Mouse (Mus musculus): ENCODE measurements around the gene Gm12569. TPM values are rescaled to one million over a fixed set of nuclear protein-coding genes. Genes with fewer than 3 reads are reported as not detected.

Gm12569 gene
- not detected for total RNA-seq (2021)

DNA sequence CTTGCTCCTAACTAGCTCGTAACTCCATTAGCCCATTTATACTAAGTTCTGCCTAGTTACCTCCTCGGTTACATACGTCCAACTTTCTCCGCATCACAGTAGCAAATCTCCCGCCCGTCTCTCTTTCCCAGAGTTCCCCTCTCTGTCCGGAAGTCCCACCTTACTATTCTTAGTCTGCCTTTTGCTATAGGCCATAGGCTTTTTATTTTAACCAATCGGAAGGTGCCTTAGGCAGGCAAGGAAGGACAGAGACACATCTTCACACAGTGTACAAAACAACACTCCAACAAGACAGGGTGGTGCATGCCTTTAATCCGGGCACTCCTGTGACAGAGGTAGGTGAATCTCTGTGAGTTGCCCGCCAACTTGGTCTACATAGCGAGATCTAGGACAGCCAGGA is at the start of gene Gm12569:
Gm12569 (plus strand) TSS at position 166 of the 400 bp plus-strand sequence.
- DNase-seq (ENCODE audit: low spot score in 2 of 2): no peak
- intact Hi-C loops (cut with DNase I): no loop called here

GRCm38 (mm10) chr11:51202726-51203125 is 17.5 kb upstream of the Gm12569 start:
- DNase-seq (ENCODE audit: low spot score in 2 of 2): no peak
- intact Hi-C loops (cut with DNase I): no loop called here

- intact Hi-C loops (cut with DNase I): no loop called here
- DNase-seq (ENCODE audit: low spot score in 2 of 2): no peak
Observed at GRCm38 (mm10) chr11:51207758-51208157, 12.5 kb upstream of the Gm12569 start.

GRCm38 (mm10) chr11:51211426-51211825 is 8.8 kb upstream of the Gm12569 start:
- intact Hi-C loops (cut with DNase I): no loop called here
- DNase-seq (ENCODE audit: low spot score in 2 of 2): no peak

DNA sequence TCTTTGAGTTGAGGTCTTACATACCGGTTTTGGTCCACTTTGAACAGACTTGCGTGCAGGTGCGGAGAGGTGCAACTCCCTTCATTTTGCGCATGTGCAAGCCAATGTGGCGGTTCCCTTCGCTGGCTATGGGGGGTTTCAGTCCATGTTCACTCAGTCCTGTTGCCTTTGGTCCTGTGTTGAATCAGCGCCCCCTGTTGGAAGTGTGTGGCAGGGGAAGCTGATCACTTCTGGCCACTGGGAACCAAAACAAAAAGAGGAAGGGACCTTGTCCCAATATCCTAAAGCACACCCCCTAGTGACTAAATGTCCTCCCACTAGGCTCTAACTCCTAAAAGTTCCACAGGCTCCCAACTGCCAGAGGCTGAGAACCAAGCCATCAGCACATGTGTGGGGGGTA is 6.3 kb upstream of the Gm12569 start:
- intact Hi-C loops (cut with DNase I): no loop called here

GRCm38 (mm10) chr11:51219396-51219980 is 785 bp upstream of the Gm12569 start:
- DNase-seq (ENCODE audit: low spot score in 2 of 2): no peak
- intact Hi-C loops (cut with DNase I): no loop called here

More for the DNA sequence above, 6.3 kb upstream of the Gm12569 start:
- no peak for DNase-seq (ENCODE audit: low spot score in 2 of 2)

DNA sequence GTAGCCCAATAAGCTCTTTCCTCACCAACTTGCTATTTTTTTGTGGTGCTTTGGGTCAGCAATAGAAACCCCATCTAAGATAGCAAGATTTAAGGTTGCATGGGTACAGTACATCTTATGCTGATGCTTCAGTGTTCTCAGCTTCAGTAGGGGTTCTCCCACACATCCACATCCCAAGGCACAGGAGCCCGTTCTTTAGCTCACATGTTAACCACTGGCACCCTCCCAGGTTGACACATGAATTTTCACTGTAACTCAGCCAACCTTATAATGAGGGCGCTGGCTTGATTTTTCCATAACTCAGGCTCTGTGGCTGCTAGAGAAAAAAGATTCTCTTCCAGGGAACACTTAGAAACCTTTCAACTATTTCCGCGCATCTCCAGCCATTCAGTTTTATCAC is 6.8 kb downstream of the Gm12569 start:
- DNase-seq (ENCODE audit: low spot score in 2 of 2): peak; percentile 54 to 93
- intact Hi-C loops (cut with DNase I): loop anchor here (2.0 kb wide), 1 partner anchor 36 kb away; the partner anchor contains the start of gene BC049762

- intact Hi-C loops (cut with DNase I): no loop called here
- DNase-seq (ENCODE audit: low spot score in 2 of 2): no peak
Observed at GRCm38 (mm10) chr11:51234626-51235025, 14.4 kb downstream of the Gm12569 start.

- intact Hi-C loops (cut with DNase I): no loop called here
- DNase-seq (ENCODE audit: low spot score in 2 of 2): no peak
Observed at GRCm38 (mm10) chr11:51242897-51243296, 22.6 kb downstream of the Gm12569 start.

DNA sequence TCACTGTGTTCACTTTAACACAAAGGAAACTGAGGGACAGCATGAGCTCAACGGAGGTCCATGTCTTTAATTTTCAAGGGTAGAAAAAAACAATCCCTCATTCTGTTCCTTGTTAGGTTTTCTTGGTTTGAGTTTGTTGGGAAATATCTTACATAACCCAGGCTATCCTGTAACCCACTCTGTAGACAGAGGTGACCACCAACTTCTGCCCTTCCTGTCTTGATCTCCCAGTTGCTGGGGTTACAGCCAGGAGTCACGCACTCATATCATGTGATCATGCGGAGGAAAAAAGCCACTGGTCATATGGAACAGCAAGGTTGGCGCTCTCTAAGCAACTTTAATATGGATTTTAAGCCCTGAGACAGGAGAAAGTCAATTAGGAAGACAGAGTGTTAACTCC is 36.7 kb downstream of the Gm12569 start:
- intact Hi-C loops (cut with DNase I): no loop called here
- no peak for DNase-seq (ENCODE audit: low spot score in 2 of 2)

DNA sequence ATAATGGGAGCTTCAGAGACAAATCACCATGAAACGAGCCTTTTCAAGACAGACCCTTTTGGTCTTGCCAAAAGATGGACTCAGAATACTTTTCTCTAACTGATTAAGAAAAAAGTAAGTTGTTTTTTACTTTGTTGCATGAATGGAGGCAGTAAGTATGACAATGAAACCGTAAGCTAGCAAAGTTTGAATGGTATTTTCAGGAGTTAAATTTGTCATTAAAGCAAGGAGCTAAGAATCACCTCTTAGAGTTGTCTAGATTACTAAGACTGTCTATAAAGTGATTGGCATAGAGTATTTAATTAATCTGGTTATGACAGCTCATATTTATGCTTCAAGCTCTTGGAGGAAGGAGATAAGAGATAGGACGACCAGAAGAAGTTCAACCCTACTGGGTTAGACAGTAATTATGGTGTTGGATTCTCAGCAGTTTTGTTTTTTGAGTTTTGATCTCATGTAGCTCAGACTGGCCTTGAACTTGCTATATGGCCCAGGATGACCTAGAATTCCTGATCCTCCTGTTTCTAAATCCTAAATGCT is 41.5 kb downstream of the Gm12569 start, which contains the start of gene Clk4:
Clk4 (plus strand) TSS at position 51 of the 540 bp plus-strand sequence.
- intact Hi-C loops (cut with DNase I): loop anchor here (2.0 to 5.0 kb wide), 2 partner anchors 35 to 204 kb away; partner anchors contain the start of gene Zfp354a
- DNase-seq (ENCODE audit: low spot score in 2 of 2): no peak

GRCm38 (mm10) chr11:51262342-51263285 is 42.3 kb downstream of the Gm12569 start, which contains the start of gene BC049762:
Gene BC049762, minus strand, starts transcription at chr11:51263046.
- intact Hi-C loops (cut with DNase I): loop anchor here (2.0 to 5.0 kb wide), 2 partner anchors 36 to 205 kb away; partner anchors contain the start of gene Zfp354a
- peak; percentile 99 for DNase-seq (ENCODE audit: low spot score in 2 of 2)

GRCm38 (mm10) chr11:51263286-51263831 is 43.1 kb downstream of the Gm12569 start:
- peak in 1 of 2 experiments; percentile 59 for DNase-seq (ENCODE audit: low spot score in 2 of 2)
- intact Hi-C loops (cut with DNase I): loop anchor here (2.0 to 5.0 kb wide), 2 partner anchors 37 to 206 kb away; partner anchors contain the start of gene Zfp354a

DNA sequence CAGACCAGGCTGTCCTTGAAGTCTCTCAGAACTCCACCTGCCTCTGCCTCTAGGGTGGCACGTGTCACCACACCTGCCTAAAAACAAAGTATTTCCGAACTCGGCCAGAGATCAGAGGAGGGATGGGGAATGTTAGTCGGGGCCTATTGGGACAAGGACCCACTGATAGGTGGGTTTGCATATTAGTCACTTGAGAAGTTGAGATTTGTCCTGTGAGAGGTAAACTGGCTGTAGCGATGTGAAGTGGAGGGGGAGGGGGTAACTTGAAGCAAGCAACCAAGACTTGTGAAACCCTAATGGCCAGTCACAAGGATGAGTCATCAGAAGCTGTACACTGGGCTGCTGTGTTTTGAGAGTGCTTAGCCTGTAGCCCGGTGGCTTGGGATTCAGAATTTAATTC is 44.1 kb downstream of the Gm12569 start:
- no peak for DNase-seq (ENCODE audit: low spot score in 2 of 2)
- intact Hi-C loops (cut with DNase I): loop anchor here (2.0 to 5.0 kb wide), 2 partner anchors 207 to 324 kb away; partner anchors contain the start of gene Zfp354a

DNA sequence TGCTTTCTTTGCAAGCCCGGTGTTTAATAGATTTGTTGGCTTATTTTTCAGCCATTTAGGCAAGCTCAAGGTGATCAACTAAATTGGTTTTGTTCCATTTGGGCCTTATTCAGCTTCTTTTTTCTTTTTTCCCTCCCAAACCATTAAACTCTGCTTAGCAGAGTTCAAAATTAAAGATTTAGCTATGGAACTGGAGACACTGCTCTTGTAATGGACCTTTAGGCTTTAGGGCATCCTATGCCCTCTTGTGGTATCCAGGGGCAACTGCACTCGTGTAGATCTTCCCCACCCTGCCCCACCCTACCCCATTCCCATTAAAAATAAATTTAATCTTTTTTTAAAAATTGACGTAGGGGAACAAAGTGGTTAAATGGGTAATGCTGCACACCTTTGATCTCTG is 45.1 kb downstream of the Gm12569 start:
- intact Hi-C loops (cut with DNase I): loop anchor here (2.0 kb wide), 1 partner anchor 325 kb away; no protein-coding TSS in a partner anchor
- DNase-seq (ENCODE audit: low spot score in 2 of 2): no peak

DNA sequence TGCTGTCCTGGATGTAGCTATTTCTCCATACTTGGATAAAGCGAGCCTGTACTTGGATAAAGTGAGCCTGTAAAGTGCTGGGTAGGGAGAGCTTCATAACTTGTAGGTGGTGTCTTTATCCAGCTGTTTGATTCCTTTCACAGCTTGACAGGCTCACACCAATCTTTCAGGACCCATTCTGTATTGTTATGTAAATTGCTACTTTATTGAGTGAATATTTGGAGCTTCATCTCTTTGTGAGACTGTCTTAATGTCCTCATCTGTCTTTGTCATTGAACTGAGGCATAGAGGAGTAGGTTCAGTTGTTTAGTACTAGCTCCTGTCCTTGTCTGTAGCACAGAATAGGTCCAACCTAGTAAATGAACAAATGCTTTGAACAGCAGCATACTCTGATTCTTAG is 54.1 kb downstream of the Gm12569 start:
- intact Hi-C loops (cut with DNase I): no loop called here
- no peak for DNase-seq (ENCODE audit: low spot score in 2 of 2)

Data from left cerebral cortex, postnatal 25 days (tissue).